Mouse (Mus musculus) kidney, adult 11 months (tissue): ENCODE results near the gene Ltbp4.

Experiments
- DNase-seq: peaks from one replicate; pipeline ENCODE4 v3.0.0; 2022

Ltbp4 gene

GRCm38 (mm10) chr7:27298033-27298610 lies 39.4 kb downstream of the Ltbp4 start:
- no peak for DNase-seq

DNA sequence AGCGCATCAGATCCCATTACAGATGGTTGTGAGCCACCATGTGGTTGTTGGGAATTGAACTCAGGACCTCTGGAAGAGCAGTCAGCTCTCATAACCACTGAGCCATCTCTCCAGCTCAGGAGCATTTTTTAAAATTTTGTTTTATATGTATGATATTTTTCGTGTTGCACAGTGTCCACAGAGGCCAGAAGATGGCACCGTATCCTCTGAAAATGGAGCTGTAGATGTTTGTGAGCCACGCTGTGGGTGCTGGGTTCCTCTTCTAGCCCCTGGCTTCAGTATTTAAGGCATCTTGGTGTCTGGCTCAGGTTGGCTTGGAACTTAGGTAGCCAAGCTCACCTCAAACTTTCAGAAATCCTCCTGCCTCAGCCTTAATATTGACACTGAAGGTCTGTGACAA lies 41.0 kb downstream of the Ltbp4 start:
- no peak for DNase-seq

DNA sequence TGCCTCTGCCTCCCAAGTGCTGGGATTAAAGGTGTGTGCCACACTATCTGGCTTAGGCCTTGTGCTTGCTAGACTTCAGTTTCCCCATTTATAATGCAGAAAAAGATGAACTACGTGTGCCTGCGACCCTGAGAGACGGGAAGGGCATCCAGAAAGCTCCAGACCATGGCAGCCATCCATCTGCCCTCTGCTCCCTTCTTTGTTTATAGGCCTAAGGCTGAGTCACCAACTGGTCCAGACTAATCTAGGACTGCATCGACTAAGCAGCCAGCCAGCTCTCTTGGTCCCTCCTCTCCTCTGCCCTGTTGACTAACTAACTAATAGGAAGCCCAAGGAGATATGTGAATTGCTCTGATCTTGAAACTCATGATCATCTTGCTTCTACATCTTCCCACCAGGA lies 41.5 kb downstream of the Ltbp4 start:
- no peak for DNase-seq

GRCm38 (mm10) chr7:27291795-27292466 lies 45.6 kb downstream of the Ltbp4 start:
- DNase-seq = no peak

GRCm38 (mm10) chr7:27290555-27290954 lies 46.9 kb downstream of the Ltbp4 start:
- no peak for DNase-seq

GRCm38 (mm10) chr7:27288732-27289131 lies 48.8 kb downstream of the Ltbp4 start:
- DNase-seq = no peak

GRCm38 (mm10) chr7:27285698-27286066 lies 51.8 kb downstream of the Ltbp4 start:
- DNase-seq = peak; percentile 56

- no peak for DNase-seq
Observed at GRCm38 (mm10) chr7:27284865-27285697, 52.4 kb downstream of the Ltbp4 start.

DNA sequence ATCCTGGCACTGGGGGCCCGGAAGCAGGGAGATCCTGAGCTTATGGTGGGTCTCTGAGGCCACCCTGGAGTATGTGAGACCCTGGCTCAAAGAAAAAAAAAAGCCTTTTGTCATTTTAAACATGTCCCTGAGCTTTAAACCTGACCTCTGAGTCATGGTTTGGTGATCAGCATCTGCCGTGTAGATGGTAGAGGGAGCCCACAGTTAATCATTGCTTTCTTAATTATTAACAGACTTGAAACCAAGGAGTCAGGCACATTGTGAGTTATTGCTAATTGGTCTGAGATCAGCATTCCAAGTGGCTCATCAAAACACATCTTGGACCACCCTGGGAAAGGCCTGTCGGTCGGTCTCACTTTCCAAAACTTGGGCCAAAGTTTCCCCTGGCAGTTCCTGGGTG lies 55.3 kb downstream of the Ltbp4 start:
- DNase-seq = peak; percentile 27

DNA sequence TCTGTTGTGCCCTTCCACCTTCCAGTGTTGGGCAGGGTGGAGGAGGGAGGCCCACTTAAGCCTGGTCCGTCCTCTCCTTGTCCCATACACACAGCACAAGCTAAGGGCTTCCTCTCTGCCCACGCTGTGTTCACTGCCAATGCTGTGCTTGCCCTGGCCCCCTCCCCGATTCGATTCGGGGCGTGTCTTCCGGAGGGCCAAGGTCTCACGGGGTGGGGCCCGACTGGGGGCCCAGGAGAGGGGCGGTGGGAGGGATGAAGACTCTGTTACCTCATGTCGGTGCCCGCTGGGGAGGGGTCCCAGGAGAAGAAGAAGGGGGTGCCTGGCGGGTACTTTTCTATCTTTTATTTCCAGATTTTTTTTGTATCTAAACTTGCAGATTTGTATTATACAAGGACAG lies 55.8 kb downstream of the Ltbp4 start:
- DNase-seq = no peak

- DNase-seq = no peak
Observed at GRCm38 (mm10) chr7:27277191-27277590, 60.3 kb downstream of the Ltbp4 start.

DNA sequence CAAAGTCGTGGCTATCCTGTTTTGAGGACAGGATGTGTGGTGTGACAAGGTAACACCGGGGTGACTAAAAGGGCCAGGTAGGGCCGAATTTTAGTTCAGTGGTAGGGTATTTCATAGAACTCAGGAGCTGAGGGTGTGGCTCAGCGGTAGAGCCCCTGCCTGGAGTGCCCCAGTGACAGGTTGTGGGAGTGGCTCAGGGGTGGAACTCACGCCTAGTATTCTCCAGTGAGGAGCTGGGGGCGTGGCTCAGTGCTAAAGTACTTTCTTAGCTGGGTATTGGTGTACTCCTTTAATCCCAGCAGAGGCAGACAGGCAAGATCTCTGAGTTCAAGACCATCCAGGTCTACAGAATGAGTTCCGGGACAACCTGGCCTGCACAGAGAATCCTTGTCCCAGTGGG lies 61.5 kb downstream of the Ltbp4 start:
- no peak for DNase-seq

DNA sequence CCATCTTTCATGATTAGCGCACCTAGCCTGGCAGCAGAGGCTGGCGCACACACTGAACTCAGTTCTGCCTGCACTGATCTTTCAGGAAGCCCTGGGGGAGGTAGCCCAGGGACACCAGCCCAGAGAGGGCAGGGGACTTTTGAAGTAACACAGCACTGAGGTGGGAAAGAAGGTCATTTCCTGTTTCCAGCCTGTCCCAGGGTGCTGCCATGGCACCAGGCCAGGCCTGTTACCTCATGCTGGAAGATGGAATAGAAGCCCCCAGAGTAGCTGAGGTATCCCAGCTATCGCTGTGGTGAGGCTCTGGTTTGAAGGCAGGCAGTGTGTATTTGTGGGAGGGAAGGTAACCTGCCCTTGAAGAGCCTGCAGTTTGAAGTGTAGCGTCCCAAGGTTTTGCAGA lies 62.6 kb downstream of the Ltbp4 start:
- DNase-seq = no peak

- no peak for DNase-seq
Observed at GRCm38 (mm10) chr7:27273739-27274351, 63.6 kb downstream of the Ltbp4 start.

GRCm38 (mm10) chr7:27271423-27271822 lies 66.1 kb downstream of the Ltbp4 start:
- DNase-seq = no peak

DNA sequence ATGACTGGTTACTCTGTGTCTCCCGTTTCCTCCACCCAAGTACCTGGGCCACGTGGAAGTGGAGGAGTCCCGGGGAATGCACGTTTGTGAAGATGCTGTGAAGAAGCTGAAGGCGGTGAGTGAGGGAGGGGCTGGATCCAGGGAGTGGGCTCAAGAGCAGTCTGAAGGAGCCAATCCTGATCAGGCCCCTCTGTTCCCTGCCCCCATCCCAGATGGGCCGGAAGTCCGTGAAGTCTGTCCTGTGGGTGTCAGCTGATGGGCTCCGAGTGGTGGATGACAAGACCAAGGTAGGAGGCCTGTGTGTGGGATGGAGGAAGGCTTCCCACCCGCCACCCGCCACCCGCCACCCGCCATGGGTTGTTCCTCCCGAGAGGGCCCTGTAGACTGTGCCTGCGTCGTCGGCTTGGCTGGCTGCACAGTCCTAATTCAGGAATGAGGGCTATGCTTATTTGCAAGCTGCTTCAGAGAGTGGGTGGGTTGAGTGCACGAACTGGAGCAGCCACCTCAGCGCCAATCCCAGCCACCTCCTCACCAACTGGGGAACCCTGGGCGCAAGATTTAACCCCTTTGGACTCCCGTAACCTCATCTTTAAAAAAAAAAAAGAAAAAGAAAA lies 70.9 kb downstream of the Ltbp4 start:
- no peak for DNase-seq

DNA sequence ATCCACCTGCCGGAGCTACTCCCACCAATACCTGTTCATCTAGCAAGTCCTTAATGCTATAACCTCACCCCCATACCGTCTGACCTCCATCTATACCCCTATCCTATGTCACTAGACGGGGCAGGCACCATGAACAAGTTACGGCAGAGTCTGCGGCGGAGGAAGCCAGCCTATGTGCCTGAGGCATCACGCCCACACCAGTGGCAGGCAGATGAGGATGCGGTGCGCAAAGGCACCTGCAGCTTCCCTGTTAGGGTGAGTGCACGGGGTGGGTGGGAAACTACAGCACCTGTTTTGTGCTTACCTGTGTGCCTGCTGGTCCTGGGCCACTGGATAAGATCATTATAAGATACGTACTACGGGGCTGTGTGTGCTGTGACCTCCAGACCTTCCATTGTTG lies 72.7 kb downstream of the Ltbp4 start:
- no peak for DNase-seq

GRCm38 (mm10) chr7:27261888-27262287 lies 75.6 kb downstream of the Ltbp4 start:
- DNase-seq = no peak

DNA sequence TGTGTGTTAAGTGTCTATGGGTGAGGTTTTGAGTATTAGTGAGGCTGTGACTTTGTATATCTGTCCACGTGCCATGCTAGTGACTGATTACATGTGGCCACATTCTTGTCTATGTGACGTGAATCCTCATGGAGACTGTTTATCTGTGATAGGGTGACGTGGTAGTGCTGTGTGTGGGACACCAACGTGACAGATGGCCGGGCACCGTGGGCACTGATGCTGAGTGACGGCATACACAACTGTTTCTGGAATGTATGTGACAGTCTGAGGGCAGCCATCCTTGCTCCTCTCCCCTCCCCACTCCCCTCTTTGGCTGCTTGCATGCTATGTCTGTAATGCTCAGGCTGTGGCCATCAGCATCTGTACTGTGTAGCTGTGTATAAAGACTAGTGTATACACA lies 76.6 kb downstream of the Ltbp4 start:
- DNase-seq = no peak

DNA sequence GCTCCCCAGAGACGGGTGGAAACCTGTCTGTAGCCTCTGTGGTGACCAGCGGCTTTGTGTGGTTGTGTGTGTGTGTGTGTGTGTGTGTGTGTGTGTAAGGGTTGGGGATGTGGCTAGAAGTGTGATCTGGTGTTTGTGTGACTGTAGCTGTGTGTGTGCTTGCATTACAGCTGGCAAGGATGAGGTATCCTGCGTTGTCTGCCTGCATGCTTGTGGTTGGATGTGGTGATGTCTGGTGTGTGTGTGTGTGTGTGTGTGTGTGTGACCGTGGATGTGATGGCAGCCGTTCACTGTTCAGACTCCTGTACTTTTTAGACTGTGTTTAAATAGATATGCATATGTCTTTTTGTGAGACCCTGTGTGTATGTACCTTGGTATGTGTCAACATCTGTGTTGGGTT lies 77.7 kb downstream of the Ltbp4 start:
- DNase-seq = no peak

DNA sequence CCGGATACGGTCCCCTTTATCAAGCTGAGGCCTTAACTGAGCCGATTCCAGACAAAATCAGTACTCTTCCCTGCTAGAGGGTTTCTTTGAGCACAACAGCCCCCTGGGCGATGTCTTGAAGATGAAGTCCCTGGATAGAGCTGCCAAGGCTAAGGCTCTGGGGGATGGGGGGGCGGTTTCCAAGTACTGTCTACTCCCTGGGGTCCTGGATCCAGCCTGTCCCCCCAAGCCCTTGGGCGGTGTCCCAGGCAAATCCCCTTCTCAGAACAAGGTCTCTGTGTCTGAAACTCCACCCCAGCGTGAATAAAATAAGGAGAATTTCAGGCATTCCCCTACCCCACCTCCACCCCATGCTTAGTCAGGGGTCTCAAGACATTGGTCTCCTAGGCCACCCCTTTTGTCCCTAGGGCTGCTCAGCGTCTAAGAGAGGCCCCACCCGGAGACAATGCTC lies 78.2 kb downstream of the Ltbp4 start:
- DNase-seq = no peak

GRCm38 (mm10) chr7:27258205-27258899 lies 79.1 kb downstream of the Ltbp4 start, which contains the start of gene Numbl:
TSS of gene Numbl (plus strand) at chr7:27258433.
- peak; percentile 91 for DNase-seq

- no peak for DNase-seq
Observed at GRCm38 (mm10) chr7:27257852-27258204, 79.7 kb downstream of the Ltbp4 start.
